Mouse (Mus musculus): ENCODE results near the gene Olfr18. TPM values are rescaled to one million over a fixed set of nuclear protein-coding genes. Genes with fewer than 3 reads are reported as not detected.
A peak's percentile ranks its signal among the peaks of the same experiment; 100 is the strongest.
"Not testable (repeated sequence)": the region's sequence is repeated elsewhere in the genome, so short reads cannot be mapped to it uniquely, and the experiment has no call there.

Olfr18 gene
- polyA plus RNA-seq (2016; fragmentation: Nextera tagmentation; extraction: Ambion mirVana), result not detected in 2 replicates

DNA sequence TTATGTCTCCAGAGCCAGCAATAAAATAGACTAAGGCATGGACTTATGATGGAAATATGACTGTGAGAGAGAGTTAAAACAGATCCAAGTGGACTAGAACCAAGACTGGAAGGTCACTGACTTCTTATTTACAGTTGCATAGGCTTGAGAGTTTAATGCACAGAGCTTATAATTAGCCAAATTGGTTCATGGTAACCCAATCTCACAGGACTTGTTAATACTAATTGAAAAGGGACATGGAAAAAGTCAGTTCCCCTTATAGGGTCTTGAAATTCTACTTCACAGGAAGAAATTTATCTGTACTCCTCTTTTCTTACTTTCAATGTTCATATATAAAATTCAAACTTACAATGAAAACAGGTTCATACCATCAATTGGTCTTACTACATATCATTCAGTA, at the start of gene Olfr18:
Gene Olfr18, minus strand, starts transcription at position 101 of the 400 bp plus-strand sequence.
- no peak for ATAC-seq (ENCODE audit: low FRiP score)
- Histone ChIP-seq H3K36me3 (no peaks in the 10 kb centered on the region), H3K4me2 (replicated peaks) (no peak within 1 kb of the TSS), H3K9ac (no peak within 1 kb of the TSS), H3K9me3 (replicated peaks) (0 out of 2 replicates have a peak, but pooled peaks cover 3% of the 10 kb centered on the region), H3K27me3 (no peaks in the 10 kb centered on the region), H3K4me3 (no peak within 1 kb of the TSS), H3K4me1 (no peaks in the 10 kb centered on the region), H3K27ac (no peak within 1 kb of the TSS)

GRCm38 (mm10) chr9:20385343-20385703, 49.4 kb upstream of the Olfr18 start:
- Histone ChIP-seq H3K4me2 (replicated peaks) (peak overlapping the region; percentile 80), H3K9me3 (replicated peaks) (peaks cover 12% of the 10 kb centered on the region; the same call in 1 of the 2 replicates), H3K4me1 (peaks cover 11% of the 10 kb centered on the region), H3K36me3 (no peaks in the 10 kb centered on the region), H3K4me3 (peak overlapping the region; percentile 53), H3K27ac (peak overlapping the region; percentile 40; the same call in 1 of the 2 replicates), H3K9ac (peak overlapping the region; percentile 54), H3K27me3 (no peaks in the 10 kb centered on the region)
- ATAC-seq (ENCODE audit: low FRiP score), result peak; percentile 72
- 19% methylated on average over 16 of the region's 16 CpGs for WGBS

DNA sequence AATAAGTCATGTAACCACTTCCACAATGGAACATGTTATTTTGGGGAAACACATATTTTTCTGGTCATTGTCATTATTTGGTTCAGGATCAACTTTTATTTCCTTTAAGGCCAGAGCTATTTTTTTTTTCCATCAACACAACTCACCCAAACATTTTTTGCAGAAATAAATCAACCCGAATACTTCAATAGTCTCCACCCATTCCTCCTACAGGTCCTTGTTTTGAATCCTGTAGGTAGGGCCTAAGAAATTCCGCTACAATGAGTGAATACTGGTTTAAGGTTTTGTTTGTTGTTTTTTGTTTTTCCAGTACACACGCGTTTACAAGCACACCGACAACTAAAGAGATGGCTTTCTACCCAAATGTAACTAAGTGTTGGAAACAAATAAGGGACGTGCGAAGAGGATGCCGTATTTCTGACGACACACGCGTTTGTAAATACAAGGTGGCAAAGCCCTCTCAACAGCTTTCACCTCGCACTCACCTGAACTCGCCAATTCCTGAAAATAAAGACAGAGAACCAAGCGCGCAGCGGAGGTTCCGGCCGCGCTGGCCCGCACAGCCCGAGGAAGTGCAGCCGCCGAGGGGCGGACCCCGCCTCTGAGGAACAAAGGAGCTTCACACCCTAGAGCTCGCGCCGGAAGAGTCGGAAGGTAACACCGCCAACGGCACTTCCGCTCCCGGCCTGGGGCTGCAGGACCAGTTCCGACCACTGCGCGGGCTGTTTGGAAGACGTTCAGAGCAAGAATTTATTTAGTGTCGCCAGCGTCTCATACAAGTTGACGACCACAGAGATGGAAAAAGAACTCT, 48.8 kb upstream of the Olfr18 start, which contains the start of gene Zfp560:
Gene Zfp560, minus strand, starts transcription at position 646 of the 811 bp plus-strand sequence.
- peaks cover 11% of the 10 kb centered on the region for H3K4me1 ChIP-seq
- peak within 1 kb of the TSS; percentile 40 for H3K27ac ChIP-seq
- no peaks in the 10 kb centered on the region for H3K36me3 ChIP-seq
- peak; percentile 99 for ATAC-seq (ENCODE audit: low FRiP score)
- peak within 1 kb of the TSS; percentile 53 for H3K4me3 ChIP-seq
- peaks cover 12% of the 10 kb centered on the region; the same call in 1 of the 2 replicates for H3K9me3 ChIP-seq (replicated peaks)
- 3% methylated on average over 40 of the region's 40 CpGs for WGBS
- H3K4me2 ChIP-seq (replicated peaks), result peak within 1 kb of the TSS; percentile 80
- H3K9ac ChIP-seq, result peak within 1 kb of the TSS; percentile 54
- no peaks in the 10 kb centered on the region for H3K27me3 ChIP-seq

DNA sequence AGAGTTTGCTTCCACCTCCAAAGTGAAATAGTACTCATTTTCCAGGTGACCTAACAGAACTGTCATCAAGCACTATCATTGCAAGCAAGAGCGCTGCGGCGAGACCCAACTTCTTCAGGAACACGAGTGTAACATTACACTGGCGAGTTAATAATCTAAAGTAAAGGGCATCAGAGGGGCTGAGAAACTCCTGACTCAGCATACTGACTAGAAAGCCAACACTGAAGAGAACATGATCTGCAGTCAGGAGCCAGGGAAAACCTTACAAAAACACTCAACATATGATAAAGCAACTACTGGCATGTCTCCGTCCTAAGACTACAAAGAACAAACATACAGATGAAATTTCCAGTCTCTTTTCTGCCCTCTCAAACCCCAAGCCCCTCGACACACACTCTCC, 47.8 kb upstream of the Olfr18 start:
- Histone ChIP-seq H3K27me3 (no peaks in the 10 kb centered on the region), H3K27ac (no peak overlapping the region), H3K36me3 (no peaks in the 10 kb centered on the region), H3K4me1 (peaks cover 11% of the 10 kb centered on the region), H3K4me2 (replicated peaks) (peak overlapping the region; percentile 80), H3K9me3 (replicated peaks) (peaks cover 12% of the 10 kb centered on the region; the same call in 1 of the 2 replicates), H3K9ac (peak overlapping the region; percentile 10; the same call in 1 of the 2 replicates), H3K4me3 (peak overlapping the region; percentile 53; the same call in 1 of the 2 replicates)
- WGBS, result 91% methylated on average over 7 of the region's 7 CpGs
- ATAC-seq (ENCODE audit: low FRiP score), result no peak

DNA sequence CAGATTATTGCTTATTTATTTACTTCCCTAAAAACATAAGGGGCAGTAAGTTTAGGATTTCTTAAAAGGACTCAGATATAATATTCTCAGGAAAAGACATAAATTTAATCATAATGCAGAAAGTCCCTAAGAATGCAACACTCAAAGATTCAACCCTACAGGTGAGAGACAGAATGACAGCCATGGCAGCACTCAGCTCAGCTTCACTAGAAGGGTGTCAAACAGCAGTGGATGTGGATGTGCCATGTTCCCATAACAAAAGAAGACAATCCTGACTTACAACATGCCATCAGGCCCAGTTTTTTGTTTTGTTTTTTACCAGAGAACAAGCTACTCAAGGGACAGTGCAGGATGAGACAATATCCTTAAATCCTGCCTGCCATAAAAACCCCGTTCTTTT, 38.8 kb upstream of the Olfr18 start:
- Histone ChIP-seq H3K9me3 (replicated peaks) (peaks cover 8% of the 10 kb centered on the region), H3K4me3 (no peak overlapping the region), H3K4me2 (replicated peaks) (no peak overlapping the region), H3K27me3 (no peaks in the 10 kb centered on the region), H3K9ac (no peak overlapping the region), H3K4me1 (no peaks in the 10 kb centered on the region), H3K27ac (no peak overlapping the region), H3K36me3 (no peaks in the 10 kb centered on the region)
- 95% methylated on average over 1 of the region's 1 CpGs for WGBS
- no peak for ATAC-seq (ENCODE audit: low FRiP score)

- no peak overlapping the region for H3K27ac ChIP-seq
- no peak overlapping the region for H3K4me2 ChIP-seq (replicated peaks)
- no peaks in the 10 kb centered on the region for H3K4me1 ChIP-seq
- peaks cover 20% of the 10 kb centered on the region for H3K36me3 ChIP-seq
- ATAC-seq (ENCODE audit: low FRiP score), result no peak
- no peaks in the 10 kb centered on the region for H3K27me3 ChIP-seq
- H3K9ac ChIP-seq, result no peak overlapping the region
- WGBS, result 93% methylated on average over 2 of the region's 2 CpGs
- no peak overlapping the region for H3K4me3 ChIP-seq
- peaks cover 24% of the 10 kb centered on the region for H3K9me3 ChIP-seq (replicated peaks)
These were observed 31.4 kb upstream of the Olfr18 start for GRCm38 (mm10) chr9:20367311-20367710.

DNA sequence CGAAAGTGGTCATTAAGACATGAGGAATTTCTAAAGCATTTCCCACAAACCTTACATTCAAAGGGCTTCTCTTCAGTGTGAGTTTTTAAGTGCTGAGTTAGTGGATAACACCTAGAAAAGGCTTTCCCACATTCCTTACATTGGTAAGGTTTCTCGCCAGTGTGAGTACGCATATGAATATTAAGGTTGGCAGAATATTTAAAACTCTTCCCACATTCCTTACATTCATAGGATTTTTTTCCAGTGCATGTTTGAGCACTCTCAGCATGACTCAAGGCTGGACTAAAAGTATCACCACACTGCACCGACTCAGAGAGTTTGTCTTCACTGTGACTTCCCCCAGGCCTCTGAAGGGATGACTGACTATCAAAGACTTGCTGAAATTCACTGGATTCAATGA, 12.6 kb upstream of the Olfr18 start:
- Histone ChIP-seq H3K36me3 (peaks cover 40% of the 10 kb centered on the region), H3K9ac (no peak overlapping the region), H3K27ac (no peak overlapping the region), H3K9me3 (replicated peaks) (peaks cover 8% of the 10 kb centered on the region; the same call in 1 of the 2 replicates), H3K4me1 (no peaks in the 10 kb centered on the region), H3K27me3 (no peaks in the 10 kb centered on the region), H3K4me3 (no peak overlapping the region), H3K4me2 (replicated peaks) (no peak overlapping the region)
- WGBS, result 90% methylated on average over 4 of the region's 4 CpGs
- no peak for ATAC-seq (ENCODE audit: low FRiP score)

GRCm38 (mm10) chr9:20298232-20298631, 37.7 kb downstream of the Olfr18 start, which contains the start of gene Olfr873:
TSS of gene Olfr873 (plus strand) at chr9:20298532.
- 96% methylated on average over 1 of the region's 1 CpGs for WGBS
- H3K9me3 ChIP-seq (replicated peaks), result peaks cover 6% of the 10 kb centered on the region
- H3K36me3 ChIP-seq, result no peaks in the 10 kb centered on the region
- H3K27me3 ChIP-seq, result no peaks in the 10 kb centered on the region
- H3K4me1 ChIP-seq, result no peaks in the 10 kb centered on the region
- ATAC-seq (ENCODE audit: low FRiP score), result no peak
- no peak within 1 kb of the TSS for H3K9ac ChIP-seq
- H3K4me3 ChIP-seq, result no peak within 1 kb of the TSS
- H3K27ac ChIP-seq, result no peak within 1 kb of the TSS
- no peak within 1 kb of the TSS for H3K4me2 ChIP-seq (replicated peaks)

DNA sequence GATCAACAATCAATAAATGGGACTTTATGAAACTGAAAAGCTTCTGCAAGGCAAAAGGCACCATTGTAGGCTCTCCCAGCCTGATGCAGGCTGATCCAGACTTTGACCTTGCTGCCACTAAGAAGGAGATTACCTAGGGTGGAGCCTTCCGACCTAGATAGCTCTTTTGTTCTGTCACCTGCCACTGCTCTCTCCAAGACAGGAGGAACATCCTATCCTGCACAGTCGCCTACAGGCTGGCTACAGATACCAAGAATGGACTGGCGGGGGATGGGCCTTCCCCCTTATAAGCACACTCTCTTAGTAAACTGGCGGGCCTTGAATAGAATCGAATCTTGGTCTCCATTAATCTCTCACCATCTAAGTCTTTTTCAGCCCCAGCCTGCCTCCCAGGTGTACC, 40.3 kb downstream of the Olfr18 start:
- not testable (repeated sequence) for H3K4me2 ChIP-seq (replicated peaks); H3K4me3 ChIP-seq; H3K9me3 ChIP-seq (replicated peaks); H3K27me3 ChIP-seq; H3K9ac ChIP-seq; H3K27ac ChIP-seq; ATAC-seq (ENCODE audit: low FRiP score); H3K4me1 ChIP-seq; H3K36me3 ChIP-seq
- WGBS, result 81% methylated on average over 5 of the region's 5 CpGs

GRCm38 (mm10) chr9:20282051-20282450, 53.8 kb downstream of the Olfr18 start, which contains the start of gene Olfr39:
TSS of gene Olfr39 (plus strand) at chr9:20282351.
- H3K9me3 ChIP-seq (replicated peaks), result no peaks in the 10 kb centered on the region; the same call in 1 of the 2 replicates
- no peak within 1 kb of the TSS for H3K4me3 ChIP-seq
- 81% methylated on average over 1 of the region's 1 CpGs for WGBS
- H3K4me1 ChIP-seq, result no peaks in the 10 kb centered on the region
- no peak within 1 kb of the TSS for H3K9ac ChIP-seq
- ATAC-seq (ENCODE audit: low FRiP score), result no peak
- H3K36me3 ChIP-seq, result no peaks in the 10 kb centered on the region
- H3K27ac ChIP-seq, result no peak within 1 kb of the TSS
- H3K27me3 ChIP-seq, result no peaks in the 10 kb centered on the region
- H3K4me2 ChIP-seq (replicated peaks), result no peak within 1 kb of the TSS
